Mouse (Mus musculus) hindbrain, embryonic 13.5 days (tissue): ENCODE measurements at regions not wholly inside any gene's neighbourhood (a gene's known extent, or its start where the extent isn't known, plus 50 kb on each side); places are given as distances from the start of the nearest gene placed in this dataset.

Experiments used
- ATAC-seq: fragments of 200-750 bp; cut with Nextera tagmentation; 2 replicates; pipeline ENCODE4 v1.8.0; 2017; ENCODE audit warnings: moderate TSS enrichment; ENCODE audit not compliant: low FRiP score
- H3K27ac ChIP-seq: fragments of 300-500 bp; sonication (generic); 2 replicates; pipeline ENCODE4 v1.5.1; 2015; ENCODE audit warnings: inconsistent platforms, mild to moderate bottlenecking, moderate library complexity
- H3K27me3 ChIP-seq: fragments of 300-500 bp; sonication (generic); 2 replicates; pipeline ENCODE4 v1.6.1; 2015; ENCODE audit warnings: mild to moderate bottlenecking, inconsistent platforms
- H3K36me3 ChIP-seq: fragments of 300-500 bp; sonication (generic); 2 replicates; pipeline ENCODE4 v1.6.1; 2015; ENCODE audit warnings: mild to moderate bottlenecking, inconsistent platforms
- H3K4me1 ChIP-seq: fragments of 300-500 bp; sonication (generic); replicated peaks from 2 replicates; pipeline ENCODE4 v1.6.1; 2015; ENCODE audit warnings: inconsistent platforms
- H3K4me2 ChIP-seq: fragments of 300-500 bp; sonication (generic); 2 replicates; pipeline ENCODE4 v1.6.1; 2015; ENCODE audit warnings: inconsistent platforms, mild to moderate bottlenecking, moderate library complexity
- H3K4me3 ChIP-seq: fragments of 300-500 bp; sonication (generic); 2 replicates; pipeline ENCODE4 v1.5.1; 2015; ENCODE audit warnings: mild to moderate bottlenecking, inconsistent platforms
- H3K9ac ChIP-seq: fragments of 300-500 bp; sonication (generic); 2 replicates; pipeline ENCODE4 v1.6.1; 2015; ENCODE audit warnings: mild to moderate bottlenecking, inconsistent platforms
- H3K9me3 ChIP-seq: fragments of 300-500 bp; sonication (generic); 2 replicates; pipeline ENCODE4 v1.6.1; 2016; ENCODE audit warnings: inconsistent platforms
- WGBS: fragments of 180-500 bp; shearing (Covaris S2); methylation state at CpG from one replicate; pipeline ENCODE4 v1.1.7; 2015; 5-methylcytosine and 5-hydroxymethylcytosine counted together

DNA sequence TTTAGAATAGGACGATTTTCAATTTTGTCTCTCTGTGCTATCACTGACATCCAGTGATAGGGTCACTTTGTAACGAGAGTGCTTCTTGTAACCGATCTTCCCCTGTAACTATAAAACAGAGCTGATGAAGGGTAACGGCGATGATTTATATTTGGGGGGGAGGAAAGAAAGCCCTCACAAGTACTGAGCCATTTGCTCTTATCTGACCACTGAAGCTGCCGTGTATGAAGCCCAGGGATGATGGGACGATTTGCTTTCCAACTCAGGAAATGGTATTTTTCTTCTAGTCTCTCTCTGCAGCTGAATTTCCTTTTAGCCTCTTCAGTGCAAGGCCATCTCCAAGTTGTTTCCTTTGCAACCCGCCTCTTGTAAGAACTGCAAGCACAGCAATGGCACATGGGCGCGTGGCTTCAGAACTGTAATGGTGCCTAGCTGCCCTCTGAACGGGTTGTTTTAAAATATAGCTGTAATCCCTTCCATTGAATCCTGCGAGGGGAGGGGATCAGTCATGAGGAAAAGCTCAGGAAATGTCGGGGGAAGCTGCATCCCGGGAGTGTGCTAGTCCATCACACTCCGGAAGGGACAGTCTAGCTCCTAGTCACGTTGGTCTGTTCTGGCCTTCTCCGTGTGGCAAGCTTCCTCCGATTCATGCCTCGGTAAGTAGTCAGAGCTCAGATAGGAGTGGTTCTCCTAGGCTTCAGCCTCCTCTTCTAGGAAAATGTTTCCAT lies 194.1 kb downstream of the Gm13691 start:
- no peaks in the 10 kb centered on the region for H3K36me3 ChIP-seq
- no peaks in the 10 kb centered on the region for H3K9me3 ChIP-seq
- H3K27me3 ChIP-seq: no peaks in the 10 kb centered on the region
- H3K4me2 ChIP-seq: no peak overlapping the region
- H3K27ac ChIP-seq: no peak overlapping the region; the same call in 1 of the 2 replicates
- no peak for ATAC-seq
- peaks cover 8% of the 10 kb centered on the region; the same call in 1 of the 2 replicates for H3K4me1 ChIP-seq
- H3K4me3 ChIP-seq: no peak overlapping the region
- no peak overlapping the region for H3K9ac ChIP-seq
- 80% methylated on average over 19 of the region's 19 CpGs for WGBS

DNA sequence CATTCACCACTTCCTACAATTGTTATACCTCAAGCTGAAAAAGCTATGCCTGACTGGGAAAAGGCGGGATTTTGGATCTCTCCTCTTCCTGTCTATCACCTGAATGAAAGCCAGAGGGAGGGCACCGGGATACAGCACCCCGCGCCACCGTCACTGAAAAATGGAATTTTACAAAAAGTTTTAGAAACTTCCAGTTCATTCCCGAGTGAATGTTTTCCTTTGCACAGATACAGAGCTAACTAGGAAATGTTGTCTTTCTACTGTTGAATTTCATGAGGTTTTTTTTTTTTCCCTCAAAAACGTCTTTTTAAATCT lies 194.6 kb downstream of the Gm13691 start:
- 88% methylated on average over 7 of the region's 7 CpGs for WGBS

DNA sequence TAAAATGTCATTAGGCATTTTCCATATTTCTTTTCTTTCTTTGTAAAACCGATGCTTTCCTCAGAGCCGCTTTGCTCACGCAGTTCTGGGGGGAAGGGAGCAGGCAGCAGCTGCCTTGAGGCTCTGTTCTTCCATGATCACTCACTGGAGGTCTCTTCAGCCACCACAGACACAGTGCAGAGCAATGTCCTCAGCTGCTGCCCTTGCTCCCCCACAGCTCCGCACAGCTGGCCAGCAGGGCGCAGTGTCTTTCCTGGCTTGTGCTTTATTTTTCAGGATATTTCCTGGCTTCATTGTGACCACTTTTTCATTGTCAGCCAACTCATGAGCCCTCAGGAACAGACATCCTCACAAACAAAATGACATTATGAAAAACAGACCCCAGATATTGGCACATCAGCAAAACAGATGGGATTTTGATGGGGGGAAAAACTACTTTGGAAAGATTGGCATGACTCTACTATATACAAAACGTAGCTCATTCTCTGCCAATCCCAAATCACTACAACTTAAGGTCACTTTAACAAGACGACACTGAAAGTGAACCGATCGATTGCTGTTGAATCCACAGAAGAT lies 195.9 kb downstream of the Gm13691 start:
- Histone ChIP-seq H3K4me1 (peaks cover 8% of the 10 kb centered on the region; the same call in 1 of the 2 replicates), H3K27me3 (no peaks in the 10 kb centered on the region), H3K9ac (peak overlapping the region; percentile 25; the same call in 1 of the 2 replicates), H3K27ac (no peak overlapping the region), H3K9me3 (no peaks in the 10 kb centered on the region), H3K4me3 (no peak overlapping the region), H3K36me3 (no peaks in the 10 kb centered on the region), H3K4me2 (no peak overlapping the region)
- 59% methylated on average over 9 of the region's 9 CpGs for WGBS
- ATAC-seq: 0 out of 2 replicates have a peak, but pooled peaks have one; percentile 49

More for the DNA sequence above, 194.6 kb downstream of the Gm13691 start:
- no peak for ATAC-seq
- Histone ChIP-seq H3K9me3 (no peaks in the 10 kb centered on the region), H3K9ac (no peak overlapping the region), H3K4me1 (peaks cover 8% of the 10 kb centered on the region; the same call in 1 of the 2 replicates), H3K27me3 (no peaks in the 10 kb centered on the region), H3K4me2 (no peak overlapping the region), H3K27ac (no peak overlapping the region), H3K36me3 (no peaks in the 10 kb centered on the region), H3K4me3 (no peak overlapping the region)

DNA sequence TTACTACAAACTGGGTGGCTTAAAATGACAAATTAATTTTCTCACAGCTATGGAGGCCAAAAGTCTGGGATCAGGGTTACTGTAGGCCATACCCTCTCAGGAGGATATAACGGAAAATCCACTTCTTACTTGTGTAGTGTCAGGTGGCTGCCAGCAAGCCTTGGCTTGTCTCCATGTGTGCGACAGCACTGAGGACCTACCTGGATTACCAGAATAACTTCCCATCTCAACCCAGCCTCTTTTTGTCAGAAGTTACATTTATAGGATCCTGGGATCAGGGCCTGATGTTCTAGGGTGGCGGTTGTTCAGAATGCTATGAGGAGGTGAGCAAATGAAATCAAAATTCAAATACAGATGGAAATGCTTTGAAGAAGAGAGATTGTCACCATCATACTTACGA lies 197.1 kb downstream of the Gm13691 start:
- no peak for ATAC-seq
- no peaks in the 10 kb centered on the region for H3K36me3 ChIP-seq
- no peaks in the 10 kb centered on the region for H3K9me3 ChIP-seq
- no peak overlapping the region for H3K27ac ChIP-seq
- WGBS: 92% methylated on average over 4 of the region's 4 CpGs
- H3K9ac ChIP-seq: no peak overlapping the region
- H3K4me2 ChIP-seq: no peak overlapping the region
- H3K27me3 ChIP-seq: no peaks in the 10 kb centered on the region
- no peak overlapping the region for H3K4me3 ChIP-seq
- H3K4me1 ChIP-seq: peaks cover 8% of the 10 kb centered on the region; the same call in 1 of the 2 replicates

DNA sequence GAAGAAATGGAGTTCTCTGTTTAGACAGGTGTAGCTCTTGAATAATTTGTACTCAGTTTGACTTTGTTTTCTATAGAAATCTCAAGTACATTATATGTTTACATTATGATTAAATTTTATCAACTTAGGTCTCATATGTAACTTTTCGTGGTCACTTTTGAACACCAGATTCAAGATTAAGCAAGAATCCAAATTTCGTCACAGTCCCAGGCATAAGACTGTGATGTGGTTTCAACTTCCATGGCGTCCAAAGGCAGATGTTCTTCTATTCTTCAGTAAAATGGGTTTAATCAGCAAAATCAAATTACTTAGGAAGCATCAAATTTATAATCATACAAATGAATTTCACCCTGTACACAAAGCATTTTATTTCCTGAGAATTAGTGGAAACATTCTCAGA lies 198.9 kb downstream of the Gm13691 start:
- ATAC-seq: no peak
- no peaks in the 10 kb centered on the region for H3K27me3 ChIP-seq
- no peak overlapping the region for H3K27ac ChIP-seq
- 92% methylated on average over 3 of the region's 3 CpGs for WGBS
- H3K9ac ChIP-seq: no peak overlapping the region
- H3K4me1 ChIP-seq: peaks cover 7% of the 10 kb centered on the region; the same call in 1 of the 2 replicates
- H3K4me3 ChIP-seq: no peak overlapping the region
- no peaks in the 10 kb centered on the region for H3K9me3 ChIP-seq
- no peak overlapping the region for H3K4me2 ChIP-seq
- no peaks in the 10 kb centered on the region for H3K36me3 ChIP-seq

DNA sequence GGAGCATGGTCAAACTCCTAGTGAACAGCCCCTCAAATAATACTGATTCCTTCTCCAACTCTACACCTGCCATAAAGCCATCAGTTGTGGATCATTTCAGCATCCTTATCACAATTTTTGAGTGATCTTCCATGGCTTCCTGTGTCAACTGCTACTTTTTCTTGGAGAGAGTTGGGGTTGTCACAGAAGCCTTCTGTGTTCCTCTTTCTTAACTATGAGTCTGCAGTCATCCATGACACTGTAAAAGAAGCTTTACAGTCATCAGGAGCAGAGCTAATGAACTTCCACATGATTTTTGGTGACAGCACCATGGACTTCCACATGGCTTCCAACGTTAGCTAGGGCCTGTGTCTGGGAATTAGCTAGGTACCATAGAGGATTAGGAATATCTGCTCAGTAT lies 208.1 kb downstream of the Calcrl start:
- no peak overlapping the region for H3K4me3 ChIP-seq
- H3K9me3 ChIP-seq: no peaks in the 10 kb centered on the region
- no peak overlapping the region for H3K4me2 ChIP-seq
- no peaks in the 10 kb centered on the region for H3K4me1 ChIP-seq
- no peaks in the 10 kb centered on the region for H3K27me3 ChIP-seq
- H3K36me3 ChIP-seq: no peaks in the 10 kb centered on the region
- H3K27ac ChIP-seq: no peak overlapping the region
- 95% methylated on average over 1 of the region's 1 CpGs for WGBS
- no peak overlapping the region for H3K9ac ChIP-seq
- no peak for ATAC-seq

DNA sequence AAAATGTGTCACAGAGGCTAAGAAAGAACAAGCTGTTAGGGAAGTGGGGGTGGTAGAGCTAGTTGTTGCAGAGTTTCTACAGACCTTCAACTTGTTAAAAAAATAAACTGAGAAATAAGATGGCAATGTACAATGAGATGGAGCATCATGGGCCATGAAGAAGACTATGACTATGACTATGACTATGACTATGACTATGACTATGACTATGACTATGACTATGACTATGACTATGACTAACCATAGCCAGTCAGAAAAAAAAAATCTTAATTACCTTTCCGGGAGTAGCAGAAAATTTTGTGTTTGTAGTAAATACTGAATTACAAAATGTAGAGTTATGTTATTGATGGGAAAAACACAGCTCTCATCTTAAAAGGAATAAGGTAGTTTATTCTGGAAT lies 203.2 kb downstream of the Calcrl start:
- Histone ChIP-seq H3K36me3 (no peaks in the 10 kb centered on the region), H3K9me3 (no peaks in the 10 kb centered on the region), H3K4me1 (no peaks in the 10 kb centered on the region), H3K4me3 (no peak overlapping the region), H3K27ac (no peak overlapping the region), H3K27me3 (no peaks in the 10 kb centered on the region), H3K9ac (no peak overlapping the region), H3K4me2 (no peak overlapping the region)
- whole genome bisulfite sequencing: 98% methylated on average over 1 of the region's 1 CpGs
- ATAC-seq: no peak

DNA sequence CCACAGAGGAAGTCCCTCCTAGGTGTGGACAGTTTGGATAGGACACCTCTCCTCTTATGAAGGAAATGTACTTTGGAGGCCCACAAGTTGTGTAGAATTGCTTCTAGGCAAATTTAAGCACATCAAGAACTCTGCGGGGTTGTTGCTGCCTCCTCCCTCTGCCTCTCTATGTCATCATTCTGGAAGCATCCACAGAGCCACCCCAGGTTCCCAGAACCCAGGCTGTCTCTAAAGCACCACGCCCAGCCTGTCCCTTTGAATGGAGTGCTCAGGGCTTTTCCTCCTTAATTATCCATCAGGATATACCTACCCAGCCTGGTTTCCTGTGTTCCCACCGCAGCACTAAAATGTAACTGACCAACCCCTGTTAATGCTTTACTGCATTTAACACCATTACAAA lies 195.4 kb downstream of the Calcrl start:
- no peaks in the 10 kb centered on the region for H3K9me3 ChIP-seq
- no peaks in the 10 kb centered on the region for H3K27me3 ChIP-seq
- no peaks in the 10 kb centered on the region for H3K36me3 ChIP-seq
- H3K4me3 ChIP-seq: no peak overlapping the region
- no peak overlapping the region for H3K9ac ChIP-seq
- WGBS: 89% methylated on average over 3 of the region's 3 CpGs
- H3K4me1 ChIP-seq: no peaks in the 10 kb centered on the region
- ATAC-seq: no peak
- no peak overlapping the region for H3K27ac ChIP-seq
- H3K4me2 ChIP-seq: no peak overlapping the region

DNA sequence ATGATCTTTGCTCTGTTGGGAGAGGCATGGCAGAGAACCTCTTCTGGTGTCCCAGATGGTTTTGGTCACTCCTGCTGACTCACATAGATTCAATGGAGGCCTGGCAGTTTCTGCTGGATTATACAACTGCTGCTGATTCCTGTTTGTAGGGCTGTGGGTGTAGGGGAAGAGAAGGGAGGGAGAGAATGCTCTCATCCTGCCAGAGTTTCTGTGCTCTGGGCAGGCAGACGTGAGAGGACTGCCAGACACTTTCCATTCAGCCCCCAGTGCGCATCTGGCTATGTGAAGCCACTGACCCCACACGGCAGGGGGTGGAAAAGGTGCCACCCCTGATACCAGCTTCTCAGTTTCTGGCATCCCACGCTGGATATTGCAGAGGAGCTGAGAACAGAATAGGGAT lies 189.6 kb downstream of the Calcrl start:
- no peaks in the 10 kb centered on the region for H3K9me3 ChIP-seq
- no peaks in the 10 kb centered on the region for H3K27me3 ChIP-seq
- H3K4me3 ChIP-seq: no peak overlapping the region
- H3K36me3 ChIP-seq: no peaks in the 10 kb centered on the region
- H3K4me2 ChIP-seq: no peak overlapping the region
- H3K9ac ChIP-seq: no peak overlapping the region
- no peak overlapping the region for H3K27ac ChIP-seq
- ATAC-seq: no peak
- no peaks in the 10 kb centered on the region for H3K4me1 ChIP-seq
- WGBS: 72% methylated on average over 4 of the region's 4 CpGs

DNA sequence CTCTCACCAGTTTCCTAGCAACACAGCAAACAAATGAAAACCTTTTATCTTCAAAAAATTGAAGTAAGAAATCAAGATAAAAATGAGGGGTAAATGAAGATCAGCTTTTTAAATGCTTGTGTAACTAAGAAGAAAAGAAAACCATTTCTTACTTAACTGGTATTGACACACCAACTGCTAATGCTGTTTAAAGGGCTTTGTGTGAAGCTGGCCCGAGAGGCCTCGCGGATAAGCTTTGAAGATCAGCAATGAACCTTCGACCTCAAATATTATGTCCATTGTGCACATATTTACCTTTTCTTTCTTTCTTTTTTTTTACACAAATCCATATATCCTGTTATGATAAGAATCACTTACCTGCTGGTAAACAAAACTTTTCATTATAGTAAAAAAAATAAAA lies 184.0 kb downstream of the Calcrl start:
- ATAC-seq: no peak
- Histone ChIP-seq H3K36me3 (no peaks in the 10 kb centered on the region), H3K9ac (no peak overlapping the region), H3K4me1 (peaks cover 4% of the 10 kb centered on the region; the same call in 1 of the 2 replicates), H3K27ac (no peak overlapping the region), H3K4me3 (no peak overlapping the region), H3K9me3 (no peaks in the 10 kb centered on the region), H3K27me3 (no peaks in the 10 kb centered on the region), H3K4me2 (no peak overlapping the region)
- WGBS: 45% methylated on average over 4 of the region's 4 CpGs

DNA sequence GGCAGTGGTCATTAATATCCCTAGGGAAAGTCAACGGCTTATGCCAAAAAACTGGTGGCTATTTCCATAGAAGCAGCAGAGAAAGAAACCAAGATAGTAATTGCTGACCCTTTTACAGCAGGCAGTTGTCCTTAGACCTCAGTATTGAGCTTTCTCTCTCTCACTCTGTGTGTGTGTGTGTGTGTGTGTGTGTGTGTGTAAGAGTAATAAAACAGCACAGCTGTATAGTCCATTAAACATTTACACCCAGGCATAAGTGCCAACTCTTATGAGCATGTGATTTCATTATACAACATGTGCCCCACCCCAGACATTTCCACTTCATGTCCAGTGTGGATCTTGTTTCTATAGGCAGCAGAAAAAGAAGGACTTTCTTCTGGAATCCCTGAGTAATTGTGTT lies 183.2 kb downstream of the Calcrl start:
- Histone ChIP-seq H3K4me3 (no peak overlapping the region), H3K4me2 (no peak overlapping the region), H3K36me3 (no peaks in the 10 kb centered on the region), H3K9me3 (no peaks in the 10 kb centered on the region), H3K9ac (no peak overlapping the region), H3K27ac (no peak overlapping the region), H3K4me1 (peaks cover 4% of the 10 kb centered on the region; the same call in 1 of the 2 replicates), H3K27me3 (no peaks in the 10 kb centered on the region)
- 27% methylated on average over 1 of the region's 1 CpGs for whole genome bisulfite sequencing
- 0 out of 2 replicates have a peak, but pooled peaks have one; percentile 39 for ATAC-seq

DNA sequence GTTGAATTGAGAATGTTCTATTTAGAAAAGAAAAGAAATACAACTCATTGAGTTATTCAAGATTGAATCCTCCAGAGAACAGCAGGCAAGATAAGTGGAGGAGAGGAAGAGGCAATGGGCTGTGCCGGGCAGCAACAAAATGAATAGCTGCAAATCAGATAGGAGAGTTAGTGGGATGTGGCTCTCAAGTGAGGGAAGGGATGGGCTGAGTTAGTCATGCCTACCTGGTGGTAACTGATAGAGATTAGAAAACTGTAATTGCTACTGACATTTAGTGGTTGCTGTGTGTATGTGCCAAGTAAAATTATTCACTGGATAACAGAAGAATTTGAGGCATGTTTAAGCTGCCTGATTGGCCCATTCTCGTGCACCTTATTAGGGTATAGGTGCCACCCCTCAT lies 179.3 kb downstream of the Calcrl start:
- H3K9ac ChIP-seq: no peak overlapping the region
- no peak overlapping the region for H3K4me3 ChIP-seq
- no peak overlapping the region for H3K27ac ChIP-seq
- H3K9me3 ChIP-seq: no peaks in the 10 kb centered on the region
- peaks cover 4% of the 10 kb centered on the region; the same call in 1 of the 2 replicates for H3K4me1 ChIP-seq
- H3K4me2 ChIP-seq: no peak overlapping the region
- no peaks in the 10 kb centered on the region for H3K27me3 ChIP-seq
- no peaks in the 10 kb centered on the region for H3K36me3 ChIP-seq
- no peak for ATAC-seq
- WGBS: 84% methylated on average over 2 of the region's 2 CpGs

DNA sequence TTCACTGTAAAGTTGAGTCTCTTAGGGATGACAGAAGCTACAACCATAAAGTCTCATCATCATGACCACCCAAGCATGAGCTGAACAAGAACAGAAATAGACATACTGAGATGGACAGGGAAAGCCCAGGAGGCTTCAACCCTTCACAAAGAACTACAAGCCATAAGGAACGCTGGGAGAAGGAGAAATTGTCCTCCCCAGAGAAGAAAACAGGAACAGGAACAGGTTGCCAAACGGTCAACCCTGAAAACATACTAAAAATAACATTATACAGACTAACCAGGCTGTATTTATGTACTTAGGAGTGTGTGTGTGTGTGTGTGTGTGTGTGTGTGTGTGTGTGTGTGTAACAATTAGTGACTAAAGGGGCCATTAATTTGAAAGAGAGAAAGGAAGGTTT lies 178.6 kb downstream of the Calcrl start:
- 64% methylated on average over 2 of the region's 2 CpGs for WGBS
- Histone ChIP-seq H3K9me3 (no peaks in the 10 kb centered on the region), H3K4me2 (no peak overlapping the region), H3K27me3 (no peaks in the 10 kb centered on the region), H3K4me3 (no peak overlapping the region), H3K27ac (no peak overlapping the region), H3K36me3 (no peaks in the 10 kb centered on the region), H3K4me1 (peaks cover 4% of the 10 kb centered on the region; the same call in 1 of the 2 replicates), H3K9ac (no peak overlapping the region)
- no peak for ATAC-seq
